Mouse (Mus musculus) cerebral cortex, adult 2 months (tissue): ENCODE measurements around the gene Sipa1.

Experiments
- WGBS: fragments of 180-500 bp; shearing (Covaris S2); methylation state at CpG from one replicate; pipeline ENCODE4 v1.1.7; 2018; 5-methylcytosine and 5-hydroxymethylcytosine counted together

Sipa1 gene

GRCm38 (mm10) chr19:5662981-5663913 lies at the start of gene Sipa1:
TSS of gene Sipa1 (minus strand) at chr19:5663707.
- 8% methylated on average over 32 of the region's 32 CpGs for WGBS

- 68% methylated on average over 5 of the region's 5 CpGs for WGBS
Observed at GRCm38 (mm10) chr19:5713255-5713654, 49.7 kb upstream of the Sipa1 start.

- WGBS, result 85% methylated on average over 14 of the region's 14 CpGs
Observed at GRCm38 (mm10) chr19:5711907-5712460, 48.5 kb upstream of the Sipa1 start.

- 8% methylated on average over 3 of the region's 3 CpGs for WGBS
Observed at GRCm38 (mm10) chr19:5711218-5711617, 47.7 kb upstream of the Sipa1 start.

- 89% methylated on average over 8 of the region's 8 CpGs for WGBS
Observed at GRCm38 (mm10) chr19:5710581-5710980, 47.1 kb upstream of the Sipa1 start.

- 89% methylated on average over 6 of the region's 6 CpGs for WGBS
Observed at GRCm38 (mm10) chr19:5710068-5710467, 46.6 kb upstream of the Sipa1 start.

GRCm38 (mm10) chr19:5704801-5705571 lies 41.5 kb upstream of the Sipa1 start:
- WGBS, result 37% methylated on average over 10 of the region's 10 CpGs

- 56% methylated on average over 17 of the region's 17 CpGs for WGBS
Observed at GRCm38 (mm10) chr19:5704163-5704800, 40.8 kb upstream of the Sipa1 start, which contains the start of gene Kcnk7. TSS of gene Kcnk7 (plus strand) at chr19:5704367.

GRCm38 (mm10) chr19:5695849-5696462 lies 32.4 kb upstream of the Sipa1 start:
- WGBS, result 63% methylated on average over 41 of the region's 41 CpGs

- whole genome bisulfite sequencing, result 80% methylated on average over 6 of the region's 6 CpGs
Observed at GRCm38 (mm10) chr19:5693801-5694200, 30.3 kb upstream of the Sipa1 start.

- 37% methylated on average over 10 of the region's 10 CpGs for WGBS
Observed at GRCm38 (mm10) chr19:5692913-5693396, 29.4 kb upstream of the Sipa1 start.

- 43% methylated on average over 10 of the region's 10 CpGs for WGBS
Observed at GRCm38 (mm10) chr19:5692086-5692912, 28.8 kb upstream of the Sipa1 start.

- WGBS, result 53% methylated on average over 5 of the region's 5 CpGs
Observed at GRCm38 (mm10) chr19:5691601-5692000, 28.1 kb upstream of the Sipa1 start.

GRCm38 (mm10) chr19:5690343-5690735 lies 26.8 kb upstream of the Sipa1 start:
- WGBS, result 42% methylated on average over 15 of the region's 15 CpGs

- WGBS, result 5% methylated on average over 42 of the region's 42 CpGs
Observed at GRCm38 (mm10) chr19:5689565-5690342, 26.2 kb upstream of the Sipa1 start.

- 1% methylated on average over 7 of the region's 7 CpGs for WGBS
Observed at GRCm38 (mm10) chr19:5689088-5689428, 25.6 kb upstream of the Sipa1 start.

GRCm38 (mm10) chr19:5688200-5689087 lies 24.9 kb upstream of the Sipa1 start, which contains the start of the genes Map3k11 and Pcnx3:
TSS of gene Map3k11 (plus strand) at chr19:5688742.
TSS of gene Pcnx3 (minus strand) at chr19:5688908.
- under 1% methylated on average over 69 of the region's 69 CpGs for WGBS

- WGBS, result 20% methylated on average over 9 of the region's 9 CpGs
Observed at GRCm38 (mm10) chr19:5687738-5688137, 24.2 kb upstream of the Sipa1 start.
